Mouse (Mus musculus) small intestine, adult 2 months (tissue): Measurements from ENCODE around the gene Iqschfp.

Experiments used
- CTCF ChIP-seq: fragments of 200-500 bp; IDR thresholded peaks from 2 replicates; pipeline ENCODE4 v1.5.1; 2012; ENCODE audit warnings: low read depth, mild to moderate bottlenecking, control low read depth, inconsistent platforms, low read length, moderate library complexity, mixed read lengths; ENCODE audit not compliant: insufficient replicate concordance, insufficient read length; ENCODE audit errors: extremely low read depth
- POLR2A ChIP-seq: fragments of 200-500 bp; IDR thresholded peaks from 2 replicates; pipeline ENCODE4 v1.6.1; 2012; ENCODE audit warnings: low read depth, mild to moderate bottlenecking, control low read depth, inconsistent platforms, low read length, moderate library complexity

GRCm38 (mm10) chr3:68434897-68435296 is 542.9 kb downstream of the Iqschfp start:
- TF ChIP-seq CTCF (no peak), POLR2A (no peak)
